Mouse (Mus musculus) gastrocnemius, postnatal 10 days (tissue): ENCODE data around the gene Lamtor2. TPM values are rescaled to one million over a fixed set of nuclear protein-coding genes. Genes with fewer than 3 reads are reported as not detected.

Experiments
- DNase-seq: peaks from one replicate; pipeline ENCODE4 v3.0.0; 2021; ENCODE audit warnings: mixed read lengths
- microRNA-seq, 2 experiments: library from miRNA; unstranded; fragments of <30 nt; microRNA quantifications; one replicate each; pipeline ENCODE4 v1.2.0; 2021
- total RNA-seq, 2 experiments: library from RNA; stranded (reverse); gene quantifications; 2 replicates each; pipeline ENCODE4 v1.2.3; 2021

Gene Lamtor2
- total RNA-seq, 2 experiments from 2014 or later = 75.4 to 81.8 TPM

DNA sequence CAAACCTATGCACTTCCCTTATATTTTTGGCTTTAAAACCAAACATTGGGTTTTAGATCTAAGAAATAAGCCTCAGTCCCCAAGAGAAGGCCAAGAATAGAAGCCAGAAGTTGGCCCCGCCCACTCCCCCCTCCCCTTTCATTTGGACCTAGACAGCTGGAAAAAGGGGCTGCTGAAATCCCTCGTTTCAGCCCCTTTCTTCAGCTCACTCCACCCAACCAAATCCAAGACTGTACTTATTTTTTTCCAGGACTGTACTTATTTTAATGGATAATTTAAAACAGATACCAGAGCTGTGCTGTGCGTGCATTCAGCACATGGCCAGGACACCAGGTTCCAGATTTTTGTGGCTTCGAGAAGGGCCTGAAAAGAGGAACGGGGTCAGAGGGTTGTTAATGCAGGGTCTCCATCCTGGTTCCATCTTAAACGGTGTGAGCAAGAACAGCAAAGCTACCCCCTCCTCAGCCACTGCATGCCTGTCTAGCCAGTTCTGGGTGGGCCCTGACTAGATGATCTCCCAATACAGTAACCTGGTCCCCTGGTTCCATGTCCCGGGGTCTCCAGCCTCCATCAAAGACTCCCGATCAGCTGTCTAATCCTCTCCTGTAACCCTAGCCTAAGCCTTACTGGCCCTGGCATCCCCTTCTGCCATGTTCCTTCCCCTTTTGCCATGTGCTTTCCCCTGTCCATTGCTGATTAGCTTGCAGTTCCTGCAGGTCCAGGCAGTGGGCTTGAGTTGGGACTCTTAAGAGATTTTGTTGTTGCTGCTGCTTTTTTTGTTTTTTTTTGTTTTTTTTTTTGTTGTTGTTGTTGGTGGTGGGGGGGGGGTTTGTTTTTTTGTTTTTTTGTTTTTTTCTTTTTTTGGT is 48.8 kb downstream of the Lamtor2 start:
- DNase-seq = no peak

DNA sequence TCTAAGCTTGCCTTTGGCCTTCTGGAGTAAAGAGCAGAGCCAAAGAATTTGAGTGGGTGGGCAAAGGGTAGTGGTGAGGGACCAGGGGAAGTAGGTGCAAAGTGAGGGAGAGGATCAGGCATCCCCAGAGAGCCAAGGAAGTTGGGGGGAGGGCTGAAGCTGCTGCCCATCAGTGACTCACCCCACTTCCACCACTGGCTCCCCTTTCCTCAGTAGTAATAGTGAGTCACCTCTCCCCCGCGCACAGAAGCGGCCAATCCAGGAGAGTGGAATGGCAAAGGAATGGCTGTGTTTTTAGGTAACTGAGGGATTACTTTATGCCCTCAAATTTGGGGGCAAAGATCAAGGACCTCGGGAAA is 49.4 kb downstream of the Lamtor2 start:
- DNase-seq = no peak

DNA sequence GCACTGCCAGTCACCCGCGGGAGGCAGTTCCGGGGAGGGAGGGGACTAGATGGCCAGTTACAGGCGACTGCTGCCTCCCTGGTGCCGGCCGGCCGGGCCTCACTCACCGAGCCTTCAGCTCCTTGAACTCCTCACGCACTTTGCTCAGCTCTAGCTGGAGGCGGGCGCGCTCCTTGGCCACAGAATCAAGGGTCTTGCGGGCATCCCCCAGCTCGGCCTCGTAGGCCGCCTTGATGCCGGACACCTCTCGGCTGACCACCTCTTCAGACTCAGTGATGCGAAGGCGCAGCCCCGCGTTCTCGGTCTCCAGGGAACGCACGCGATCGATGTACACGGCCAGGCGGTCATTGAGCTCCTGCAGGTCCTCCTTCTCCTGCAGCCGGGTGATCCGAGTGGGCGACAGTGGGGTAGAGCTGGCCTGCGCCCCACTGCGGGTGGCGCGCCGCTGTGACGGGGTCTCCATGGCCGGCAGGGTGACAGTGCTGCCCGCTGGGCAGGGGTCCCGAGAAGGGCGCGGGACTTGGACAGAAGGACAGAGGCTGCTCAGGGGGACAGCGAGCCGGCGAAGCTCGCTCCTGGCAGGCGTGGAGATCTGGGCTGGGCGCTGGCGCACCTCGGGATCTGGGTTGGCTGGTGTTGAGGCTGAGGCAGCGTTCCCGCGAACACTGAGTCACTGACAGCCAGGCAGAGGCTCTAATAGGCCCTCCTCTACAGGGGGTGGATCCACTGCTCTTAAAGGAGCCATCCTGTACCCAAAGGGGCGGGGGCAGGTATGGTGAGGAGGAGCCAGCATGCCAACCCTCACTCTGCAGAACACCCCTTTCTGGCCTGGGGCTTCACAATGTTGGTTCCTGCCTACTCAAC is 50.0 kb downstream of the Lamtor2 start:
- DNase-seq = peak; percentile 93

DNA sequence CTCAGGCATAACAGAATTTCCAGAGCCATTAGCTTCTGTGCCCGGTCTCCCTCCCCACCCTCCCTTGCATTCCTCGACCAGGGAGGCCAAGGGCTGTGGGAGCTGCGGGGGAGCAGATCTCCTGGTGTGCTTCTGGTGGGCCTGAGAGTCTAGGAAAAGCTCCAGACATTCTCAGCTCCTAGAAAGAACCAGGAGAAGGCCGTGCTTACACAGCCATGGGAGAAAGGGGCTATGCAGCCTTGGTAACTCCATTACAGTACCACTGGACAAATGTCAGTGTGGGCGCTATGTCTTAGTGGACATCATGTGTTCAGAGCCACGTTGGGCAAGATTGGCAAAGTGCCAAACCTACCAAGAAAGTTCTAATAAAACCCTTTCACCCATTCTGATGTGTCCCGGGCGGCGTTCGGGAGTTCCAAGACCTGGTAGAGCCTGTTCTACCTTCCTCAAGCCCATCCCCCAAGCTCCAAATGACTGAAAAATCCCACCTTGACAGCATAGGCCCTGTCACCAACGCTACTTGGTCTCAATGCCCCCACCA is 50.8 kb downstream of the Lamtor2 start:
- no peak for DNase-seq

DNA sequence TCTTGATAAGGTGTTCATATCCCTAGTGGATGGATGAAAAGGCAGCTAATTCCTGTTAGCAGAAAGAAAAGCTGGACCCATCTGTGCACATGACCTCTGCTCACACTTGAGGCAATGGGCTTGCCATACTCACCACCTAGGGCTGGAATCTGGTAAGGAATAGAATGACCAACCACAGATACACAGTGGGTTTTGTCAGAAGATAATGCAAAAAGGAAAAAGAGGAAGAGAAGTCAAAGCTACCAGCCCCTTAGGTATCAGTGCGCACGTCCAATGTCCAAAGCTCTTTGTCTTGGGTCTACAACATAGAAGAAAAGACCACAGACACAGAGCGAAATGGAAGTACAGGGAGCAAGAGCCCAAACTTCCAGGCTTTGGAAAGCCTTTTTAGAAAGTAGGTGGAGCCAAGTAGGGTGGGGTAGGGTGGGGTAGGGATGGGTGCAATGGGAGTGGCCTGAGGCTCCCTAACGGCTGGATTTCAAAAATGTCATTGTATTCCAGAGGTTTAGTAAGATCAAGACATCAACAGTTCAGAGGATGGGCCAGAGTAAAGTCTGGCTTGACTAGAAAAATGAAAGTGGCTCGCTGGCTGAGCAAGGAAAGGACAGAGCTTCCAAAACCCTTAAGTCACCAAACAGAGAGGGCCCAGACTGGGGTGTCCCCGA is 51.4 kb downstream of the Lamtor2 start:
- DNase-seq = no peak

DNA sequence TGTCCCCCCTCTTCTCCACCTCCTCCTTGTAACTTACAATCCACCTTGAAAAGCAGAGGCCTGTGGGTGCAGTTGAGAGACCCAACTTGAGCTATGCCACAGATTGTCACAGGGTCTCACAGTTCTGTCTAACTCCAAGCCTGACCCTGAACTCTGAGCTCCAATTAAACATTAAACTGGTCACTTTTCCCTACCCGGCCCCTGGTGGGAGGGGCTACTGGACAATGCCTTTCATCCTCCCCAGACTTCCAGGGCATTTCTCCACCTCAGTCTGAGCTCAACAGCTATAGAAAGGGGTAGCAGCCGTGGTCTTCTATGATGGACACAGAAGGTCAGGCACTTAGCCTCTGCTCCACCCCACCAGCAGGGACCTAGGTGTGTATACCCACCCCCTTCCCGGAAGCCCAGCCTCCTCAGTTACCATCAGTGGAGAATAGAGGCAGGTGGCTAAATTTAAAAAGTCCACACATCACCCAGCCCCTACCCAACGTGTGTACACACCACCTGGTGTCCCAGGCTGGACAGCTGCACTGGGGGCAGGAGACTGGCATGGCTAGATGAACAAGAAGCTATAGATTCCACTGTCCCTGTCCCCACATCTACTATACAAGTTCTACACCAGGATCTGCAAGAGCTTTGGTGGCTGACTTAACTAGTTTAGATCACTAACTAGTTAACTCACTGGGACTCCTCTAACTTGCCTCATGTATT is 52.1 kb downstream of the Lamtor2 start:
- DNase-seq = peak; percentile 4

DNA sequence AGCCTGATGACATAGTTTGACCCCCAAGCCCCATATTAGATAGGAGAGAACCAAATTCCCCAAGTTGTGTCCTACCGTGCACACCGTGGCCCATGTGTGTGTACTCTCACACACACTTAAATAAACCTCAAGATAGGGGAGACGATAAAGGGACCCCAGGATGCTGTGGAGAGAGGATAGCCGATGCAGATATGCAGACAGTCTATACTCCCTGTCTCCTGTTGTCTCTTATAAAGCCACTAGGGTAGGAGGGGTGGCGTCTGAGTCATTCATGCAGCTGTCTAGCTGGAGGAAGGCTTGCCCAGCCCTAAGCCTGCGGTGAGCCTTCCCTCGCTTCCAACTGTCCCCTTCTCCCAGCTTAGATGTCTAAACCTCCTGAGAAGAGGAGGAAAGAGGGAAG is 52.8 kb downstream of the Lamtor2 start:
- peak; percentile 15 for DNase-seq

Small RNA genes lying within 50 kb of the gene (microRNA-seq; reads per million reads assigned to microRNA genes)
- gene Mir1905 = 0 reads per million in 2 experiments

Other genes with a start within 250 kb of the Lamtor2 start
- gene Glmp, start 228.1 kb downstream of the Lamtor2 start, total RNA-seq = 10 to 100 TPM; 48.2 to 52.1 TPM
- gene Tmem79, start 216.9 kb downstream of the Lamtor2 start, total RNA-seq = 1 to 10 TPM; 1.1 to 1.2 TPM
- gene Smg5, start 216.8 kb downstream of the Lamtor2 start, total RNA-seq = 10 to 100 TPM; 31.1 to 43.9 TPM
- 1 to 10 TPM; 1.2 to 1.6 TPM for gene Paqr6, start 188.5 kb downstream of the Lamtor2 start, total RNA-seq
- 10 to 100 TPM in 1 of 2 experiments, not detected in 1; 29.3 TPM for gene Bglap3, start 180.3 kb downstream of the Lamtor2 start, total RNA-seq
- gene Bglap2, start 174.4 kb downstream of the Lamtor2 start, total RNA-seq = 10 to 100 TPM in 1 of 2 experiments, not detected in 1; 42.4 TPM
- 100 to 1,000 TPM in 1 of 2 experiments, not detected in 1; 175 TPM for gene Bglap, start 168.6 kb downstream of the Lamtor2 start, total RNA-seq
- 10 to 100 TPM; 44.0 to 46.8 TPM for gene Pmf1, start 142.7 kb downstream of the Lamtor2 start, total RNA-seq
- 10 to 100 TPM; 11.9 to 12.3 TPM for gene Slc25a44, start 127.9 kb downstream of the Lamtor2 start, total RNA-seq
- 1 to 10 TPM; 2.3 to 3.7 TPM for gene Sema4a, start 91.9 kb downstream of the Lamtor2 start, total RNA-seq
- gene Lmna, start 43.1 kb downstream of the Lamtor2 start, total RNA-seq = 100 to 1,000 TPM; 189 to 213 TPM
- gene Mex3a, start 20.7 kb downstream of the Lamtor2 start, total RNA-seq = 1 to 10 TPM; 3.0 to 6.3 TPM
- gene Rab25, start 4.8 kb downstream of the Lamtor2 start, total RNA-seq = not detected
- 10 to 100 TPM; 45.1 to 52.2 TPM for gene Ubqln4, start 684 bp upstream of the Lamtor2 start, total RNA-seq
- 100 to 1,000 TPM; 108 to 125 TPM for gene Ssr2, start 22.8 kb upstream of the Lamtor2 start, total RNA-seq
- 10 to 100 TPM; 58.2 to 97.6 TPM for gene Arhgef2, start 52.9 kb upstream of the Lamtor2 start, total RNA-seq
- gene Rxfp4, start 100.1 kb upstream of the Lamtor2 start, total RNA-seq = not detected
- 10 to 100 TPM; 20.5 to 35.5 TPM for gene Khdc4, start 132.7 kb upstream of the Lamtor2 start, total RNA-seq
- gene Rit1, start 163.8 kb upstream of the Lamtor2 start, total RNA-seq = 10 to 100 TPM; 21.9 to 23.6 TPM
- gene Syt11, start 222.1 kb upstream of the Lamtor2 start, total RNA-seq = 1 to 10 TPM; 4.6 to 5.4 TPM